Mouse (Mus musculus) fat pad, adult 2 months (tissue): ENCODE results near the gene Fndc8.

Experiments
- DNase-seq: peaks from one replicate; pipeline ENCODE4 v3.0.0-alpha.2; 2011; ENCODE audit warnings: low read depth, low spot score; ENCODE audit errors: extremely low read depth

Fndc8 gene

DNA sequence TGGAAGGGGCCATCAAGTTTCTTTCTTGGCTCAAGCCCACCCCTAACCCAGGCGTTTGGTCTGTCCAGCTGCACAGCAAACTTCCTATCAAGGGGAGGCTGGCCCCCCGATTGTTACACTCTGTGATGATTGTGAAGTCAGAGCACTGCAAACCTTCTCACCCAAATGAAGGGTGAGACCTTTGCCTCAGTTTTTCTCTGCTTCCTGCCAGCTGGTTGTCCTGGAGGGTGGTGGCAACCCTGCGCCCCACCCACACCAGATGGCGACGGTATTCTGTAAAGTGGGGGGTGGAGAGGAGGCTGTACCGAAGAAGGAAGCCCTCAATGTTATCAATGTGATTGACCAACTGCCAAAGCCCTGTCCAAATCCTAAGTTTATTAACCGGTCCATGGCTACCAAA is at the start of gene Fndc8:
Gene Fndc8, plus strand, starts transcription at position 189 of the 400 bp plus-strand sequence.
- DNase-seq, result no peak

- no peak for DNase-seq
Measured at GRCm38 (mm10) chr11:82844771-82845414, 47.0 kb upstream of the Fndc8 start.

DNA sequence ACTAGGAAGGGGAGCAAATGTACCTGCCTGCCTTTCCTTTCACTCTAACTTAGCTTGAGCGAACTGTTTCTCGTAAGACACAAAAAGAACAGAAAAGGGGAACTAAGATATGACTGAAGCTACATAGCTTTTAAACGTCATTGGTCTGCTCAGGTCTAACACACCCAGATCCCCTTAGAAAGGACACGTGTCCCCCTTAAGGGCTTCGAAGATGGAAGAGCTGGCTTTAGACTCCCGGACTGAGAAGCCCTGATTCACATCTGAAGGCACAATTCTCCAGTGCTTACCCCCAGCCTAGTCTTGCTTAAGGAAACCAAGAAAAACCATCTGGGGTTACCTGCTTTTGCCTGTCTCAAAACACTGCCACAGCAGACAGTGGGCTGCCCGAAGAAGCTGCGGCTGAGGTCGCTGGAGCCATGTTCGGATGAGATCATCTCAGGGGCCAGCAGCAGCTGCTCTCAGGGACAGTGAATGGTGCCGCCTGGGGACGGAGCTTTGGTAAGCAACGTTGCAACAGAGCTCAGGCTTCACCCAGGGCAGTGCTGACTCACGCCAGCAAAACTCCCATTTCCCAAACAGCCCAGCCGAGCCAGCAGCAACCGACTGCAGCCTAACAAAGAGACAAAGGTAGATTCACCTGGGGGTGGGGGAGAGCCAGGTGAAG is 46.4 kb upstream of the Fndc8 start:
- no peak for DNase-seq

DNA sequence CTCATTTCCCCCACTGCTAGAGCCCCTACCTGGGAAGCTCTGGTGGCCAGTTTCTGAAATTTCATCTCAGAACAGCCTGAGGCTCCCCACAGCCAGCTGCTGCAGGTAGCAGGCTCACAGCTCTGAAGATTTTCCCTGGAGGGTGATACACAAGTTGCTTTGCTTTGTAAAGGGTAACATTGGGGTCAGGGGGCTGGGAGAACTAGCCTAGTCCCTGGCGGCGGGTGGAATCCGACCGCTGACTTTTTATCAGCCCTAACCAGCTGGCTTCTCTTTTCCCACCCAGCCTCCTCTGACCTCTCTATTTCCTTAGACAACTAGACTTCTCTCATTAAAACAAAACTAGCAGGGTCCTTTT is 45.9 kb upstream of the Fndc8 start:
- DNase-seq, result no peak

GRCm38 (mm10) chr11:82846938-82847337 is 45.0 kb upstream of the Fndc8 start:
- no peak for DNase-seq

DNA sequence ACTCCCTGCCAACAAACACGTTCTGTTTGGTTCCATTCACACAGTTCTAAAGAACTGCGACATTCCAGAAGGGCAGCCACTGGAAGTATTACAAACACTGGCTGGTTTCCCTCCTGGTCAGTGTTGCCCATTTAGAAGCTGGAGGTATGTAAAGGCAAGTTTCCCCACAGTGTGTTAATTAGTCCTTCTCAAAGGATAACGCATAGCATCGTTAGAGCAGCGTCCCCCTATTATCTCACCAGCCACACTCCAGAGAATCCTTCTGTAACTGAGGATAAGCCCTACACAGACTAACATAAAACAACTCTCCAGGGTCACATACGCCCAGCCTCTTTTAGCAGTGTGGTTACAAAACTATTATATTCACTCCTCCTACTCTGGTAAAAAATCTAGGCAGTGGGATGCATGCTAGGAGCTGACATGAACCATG is 44.3 kb upstream of the Fndc8 start:
- no peak for DNase-seq

GRCm38 (mm10) chr11:82850259-82850658 is 41.7 kb upstream of the Fndc8 start:
- DNase-seq, result no peak

DNA sequence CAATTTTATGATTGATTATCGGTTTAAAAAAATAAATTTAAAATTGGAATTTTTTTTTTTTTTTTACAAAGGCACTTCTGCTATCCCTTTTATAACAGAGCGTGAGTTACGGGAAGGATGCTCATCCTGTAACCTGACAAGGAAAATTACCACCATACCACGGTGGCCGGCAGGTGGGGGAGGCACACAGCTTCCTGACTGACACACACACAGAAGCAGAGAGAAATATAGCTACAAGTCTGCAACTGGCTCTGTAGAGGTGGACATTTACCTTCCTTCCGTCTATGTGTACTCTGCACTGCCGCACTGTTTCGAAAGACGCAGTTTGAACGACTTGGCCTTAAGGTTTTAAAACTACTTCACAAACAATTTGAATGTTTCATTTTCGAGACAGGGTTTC is 39.8 kb upstream of the Fndc8 start:
- no peak for DNase-seq

GRCm38 (mm10) chr11:82852540-82852939 is 39.4 kb upstream of the Fndc8 start:
- DNase-seq, result no peak

DNA sequence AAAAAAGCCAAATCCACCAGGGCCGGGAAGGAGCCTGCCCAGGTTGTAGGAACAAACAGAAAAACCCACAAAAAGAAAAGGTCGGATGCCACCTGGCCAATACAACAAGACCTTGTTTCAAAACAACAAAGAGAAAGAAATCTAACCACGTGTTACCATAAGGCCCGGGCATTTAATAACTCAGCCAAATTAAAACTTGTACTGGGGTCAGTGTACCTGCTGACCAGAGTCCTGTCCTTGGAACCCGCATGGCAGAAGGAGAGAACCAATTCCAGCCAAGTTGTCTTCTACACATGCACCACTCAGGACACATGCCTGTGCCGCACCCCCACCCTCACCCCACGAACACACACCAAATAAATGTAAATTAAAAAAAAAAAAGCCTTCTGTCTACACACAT is 39.0 kb upstream of the Fndc8 start:
- DNase-seq, result no peak

DNA sequence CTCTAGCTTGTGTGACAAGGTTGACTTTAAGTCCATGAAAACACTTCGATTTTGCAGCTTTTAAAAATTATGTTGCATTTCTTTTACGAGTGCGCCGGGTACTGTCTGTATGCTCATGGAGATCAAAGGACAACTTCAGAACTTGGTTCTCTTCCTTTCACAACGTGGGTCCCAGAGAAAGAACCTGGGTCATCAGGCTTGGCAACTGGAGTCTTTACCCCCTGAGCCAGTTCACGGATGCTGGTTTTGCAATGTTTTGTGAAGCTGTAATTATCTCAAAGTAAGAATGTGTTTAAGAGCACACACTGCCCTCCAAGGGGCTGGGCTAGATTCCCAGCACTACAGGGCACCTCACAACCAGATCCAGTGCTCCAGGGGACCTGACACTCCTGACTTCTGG is 37.8 kb upstream of the Fndc8 start:
- no peak for DNase-seq

DNA sequence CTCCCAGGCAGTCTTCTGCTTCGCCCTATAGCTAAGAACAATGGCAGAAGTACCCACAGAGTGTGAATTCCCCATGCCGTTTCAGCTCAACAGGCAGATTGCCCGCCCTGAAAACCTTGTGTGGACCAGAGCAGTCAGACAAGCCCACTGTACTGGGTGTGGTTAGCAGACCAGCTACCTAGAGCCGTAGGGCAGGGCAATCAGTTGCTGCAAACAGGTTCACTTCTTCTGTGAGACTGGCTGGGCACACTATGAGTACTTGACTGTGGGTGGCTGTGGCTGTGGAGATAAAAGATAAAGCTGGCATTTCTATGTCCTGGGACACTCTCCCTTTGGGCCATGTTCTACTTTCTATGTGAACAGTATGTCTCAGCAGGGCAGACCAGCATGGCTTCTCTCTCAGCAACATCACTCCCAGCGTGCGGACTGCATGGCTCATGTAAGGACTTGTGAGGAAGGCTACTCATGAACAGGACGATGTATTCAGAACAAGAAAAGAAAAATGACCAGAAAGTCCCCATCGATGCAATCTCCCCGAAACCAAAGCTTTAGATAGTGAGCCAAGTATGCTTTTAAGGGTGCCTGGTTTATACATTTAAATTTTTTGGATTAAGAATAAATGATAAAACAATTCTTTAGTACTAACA is 36.5 kb upstream of the Fndc8 start:
- DNase-seq, result no peak

DNA sequence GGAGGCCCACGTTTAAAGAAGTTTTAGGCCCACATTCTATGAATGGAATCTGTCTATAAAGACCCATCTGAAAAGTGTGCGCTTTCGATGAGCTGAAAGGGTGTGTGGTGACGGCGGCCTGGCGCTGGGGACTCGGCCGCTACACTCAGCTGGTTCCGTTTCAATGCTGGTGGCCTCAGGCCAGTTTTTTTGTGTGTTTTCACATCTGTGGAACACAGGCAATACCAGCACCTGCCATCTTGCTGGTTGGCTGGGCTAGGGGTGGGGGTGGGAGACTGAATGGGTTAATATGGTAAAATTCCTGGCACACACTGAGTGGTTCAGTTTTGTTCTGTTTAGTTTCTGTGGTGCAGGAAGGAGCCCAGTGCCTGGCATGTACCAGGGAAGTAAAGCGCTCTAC is 35.9 kb upstream of the Fndc8 start:
- no peak for DNase-seq

- DNase-seq, result no peak
Measured at GRCm38 (mm10) chr11:82857307-82857848, 34.5 kb upstream of the Fndc8 start.

- no peak for DNase-seq
Measured at GRCm38 (mm10) chr11:82860759-82861158, 31.2 kb upstream of the Fndc8 start.

DNA sequence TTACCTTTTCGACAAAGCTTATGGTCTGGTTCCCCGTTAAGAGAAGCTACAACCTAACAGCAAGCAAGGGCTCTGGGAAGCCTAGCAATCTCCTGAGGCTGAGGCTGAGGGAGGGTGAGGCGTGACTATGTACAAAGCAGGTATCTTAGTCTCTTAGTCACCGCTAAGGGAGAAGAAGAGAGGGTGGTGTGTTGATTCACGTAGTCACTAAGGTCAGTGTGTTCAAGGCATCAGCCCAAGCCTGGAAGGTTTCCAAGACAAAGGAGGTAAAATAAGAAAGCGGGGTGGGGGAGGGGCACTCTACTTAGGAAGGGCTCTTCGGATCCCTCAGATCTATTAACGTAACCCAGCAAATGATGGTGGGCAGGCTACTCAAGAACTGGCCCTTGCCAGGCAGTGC is 30.4 kb upstream of the Fndc8 start:
- DNase-seq, result no peak

DNA sequence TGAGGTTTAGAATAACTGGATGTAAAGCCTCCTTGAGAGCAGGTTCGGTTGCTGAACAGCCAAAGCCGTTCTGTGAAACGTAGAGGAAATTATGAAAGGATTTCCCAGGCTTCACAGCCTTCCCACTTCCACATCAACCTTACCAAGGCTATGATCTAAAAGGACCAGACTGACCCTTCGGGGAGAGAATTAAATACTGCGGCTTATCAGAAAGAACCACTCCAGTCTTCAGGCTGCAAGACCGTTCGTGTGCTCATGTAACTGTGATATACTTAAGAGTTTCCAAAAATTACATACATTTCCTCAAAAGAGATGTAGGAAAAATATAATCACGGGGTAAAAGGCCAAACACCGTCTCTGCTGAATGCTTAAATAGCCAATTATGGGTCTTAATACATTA is 29.3 kb upstream of the Fndc8 start:
- DNase-seq, result no peak

DNA sequence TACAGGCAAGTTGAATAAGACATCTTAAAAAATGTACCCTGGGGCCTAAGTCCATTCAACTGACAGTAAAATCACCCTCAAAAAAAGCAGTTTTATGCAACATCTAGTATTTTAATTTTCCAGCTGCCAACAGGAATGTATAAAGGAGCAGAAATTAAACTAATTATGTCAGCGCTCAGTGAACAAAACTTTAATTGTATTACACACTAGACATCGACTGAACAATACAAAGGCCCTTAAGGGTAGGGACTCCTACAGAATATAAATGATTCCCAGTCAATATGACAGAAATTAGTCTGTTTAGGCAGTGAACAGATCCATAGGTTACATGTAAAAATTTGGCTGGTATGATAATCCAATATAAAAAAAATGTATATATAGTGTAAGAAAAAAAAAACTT is 28.9 kb upstream of the Fndc8 start:
- DNase-seq, result no peak

- DNase-seq, result no peak
Measured at GRCm38 (mm10) chr11:82863488-82863931, 28.4 kb upstream of the Fndc8 start.

DNA sequence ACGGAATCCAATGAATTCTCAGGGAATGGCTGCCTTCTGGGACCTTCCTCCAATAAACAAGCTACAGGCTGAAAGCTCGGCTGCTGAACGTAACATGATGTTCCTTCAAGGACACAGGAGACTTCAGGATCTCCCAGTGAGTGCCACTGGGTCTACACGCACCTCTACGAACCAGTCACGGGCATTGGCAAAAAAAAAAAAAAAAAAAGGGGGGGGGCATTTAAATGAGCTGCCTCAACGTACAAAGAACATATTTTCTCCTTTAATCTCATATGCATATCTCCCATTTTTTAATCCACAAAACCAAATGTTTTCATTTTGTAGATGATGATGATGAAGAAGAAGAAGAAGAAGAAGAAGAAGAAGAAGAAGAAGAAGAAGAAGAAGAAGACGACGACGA is 26.0 kb upstream of the Fndc8 start:
- no peak for DNase-seq

DNA sequence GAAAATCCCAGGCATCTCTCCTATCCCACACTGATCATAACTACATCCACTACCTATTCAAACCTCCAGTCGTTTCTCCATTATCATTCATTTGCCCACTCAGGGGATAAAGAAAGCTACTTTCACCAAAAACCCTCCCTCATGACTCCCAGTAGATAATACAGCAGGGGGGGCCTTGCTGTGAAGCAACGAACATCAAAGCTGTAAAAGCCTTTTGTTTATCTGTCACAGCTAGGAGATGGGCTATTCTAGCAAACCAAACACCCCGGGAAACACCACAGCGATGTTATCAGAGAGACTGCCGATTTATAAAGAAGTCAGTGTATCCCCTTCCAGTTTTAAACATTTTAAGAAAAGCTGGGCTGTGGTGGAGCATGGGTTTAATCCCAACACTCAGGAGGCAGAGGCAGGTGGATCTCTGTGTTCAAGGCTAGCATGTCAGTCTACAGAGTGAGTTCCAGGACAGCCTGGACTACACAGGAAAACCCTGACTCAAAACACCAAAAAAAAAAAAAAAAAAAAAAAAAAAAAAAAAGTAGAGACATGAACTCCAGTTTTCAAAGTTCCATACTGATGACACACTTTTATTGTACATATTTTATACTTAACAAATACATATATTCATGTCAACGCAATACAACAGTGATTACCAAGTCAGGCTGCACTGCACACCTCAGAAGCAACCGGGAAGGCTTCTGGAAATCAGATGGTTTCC is 24.9 kb upstream of the Fndc8 start:
- no peak for DNase-seq

DNA sequence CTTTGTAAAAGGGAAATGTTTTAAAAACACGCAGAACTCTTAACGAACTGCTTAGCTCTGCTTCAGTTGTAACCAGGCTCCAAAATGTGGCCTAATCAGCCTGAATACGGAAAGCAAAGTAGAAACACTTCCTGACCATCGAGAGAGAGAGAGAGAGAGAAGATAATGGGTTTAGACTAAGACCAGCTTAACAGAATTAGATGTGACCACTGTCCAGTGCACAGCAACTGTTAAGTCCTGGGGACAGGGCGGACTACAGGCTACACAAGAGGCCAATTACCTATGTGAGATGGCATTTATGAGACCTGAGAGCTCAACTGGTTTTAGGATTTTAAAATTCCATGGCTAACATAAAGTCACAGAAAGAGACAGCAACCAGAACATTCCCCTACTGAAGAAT is 24.0 kb upstream of the Fndc8 start:
- DNase-seq, result no peak
